Mouse (Mus musculus) ES-E14 (cell line): ENCODE measurements at regions not wholly inside any gene's neighbourhood (a gene's known extent, or its start where the extent isn't known, plus 50 kb on each side); places are given as distances from the start of the nearest gene placed in this dataset.

Experiments
- DNase-seq: peaks from one replicate; pipeline ENCODE4 v3.0.0-alpha.2; 2013; ENCODE audit warnings: low read depth, low spot score
- H3K27ac ChIP-seq: 2 replicates; pipeline ENCODE4 v1.5.1; 2012; ENCODE audit warnings: low read depth, mild to moderate bottlenecking, low read length, moderate library complexity, mixed read lengths; ENCODE audit not compliant: poor library complexity, insufficient read depth, severe bottlenecking
- H3K36me3 ChIP-seq: 2 replicates; pipeline ENCODE4 v1.6.1; 2012; ENCODE audit warnings: mild to moderate bottlenecking, low read length, moderate library complexity, mixed read lengths; ENCODE audit not compliant: control insufficient read depth, poor library complexity, insufficient read depth, severe bottlenecking
- H3K4me1 ChIP-seq, 2 experiments: fragments of 150-350 bp in 1 of 2; sonication (generic) in 1 of 2; 2 replicates each; pipeline ENCODE4 v1.6.1; 2012; ENCODE audit warnings: low read length in 2 of 2, mild to moderate bottlenecking in 1 of 2, mixed read lengths in 1 of 2; ENCODE audit not compliant: control insufficient read depth in 2 of 2, insufficient read depth in 2 of 2, poor library complexity in 1 of 2
- H3K4me3 ChIP-seq, 2 experiments: fragments of 150-350 bp in 1 of 2; sonication (generic) in 1 of 2; 2 replicates each; pipeline ENCODE4 v1.5.1; 2012; ENCODE audit warnings: low read length in 2 of 2, low read depth in 1 of 2, mild to moderate bottlenecking in 1 of 2, mixed read lengths in 1 of 2; ENCODE audit not compliant: insufficient read depth in 1 of 2, poor library complexity in 1 of 2, severe bottlenecking in 1 of 2
- H3K9ac ChIP-seq: 2 replicates; pipeline ENCODE4 v1.6.1; 2012; ENCODE audit warnings: low read depth, mild to moderate bottlenecking, low read length, mixed read lengths; ENCODE audit not compliant: poor library complexity, insufficient read depth, severe bottlenecking
- H3K9me3 ChIP-seq: fragments of 150-350 bp; sonication (generic); 2 replicates; pipeline ENCODE4 v1.6.1; 2012; ENCODE audit warnings: low read depth, mild to moderate bottlenecking, low read length; ENCODE audit not compliant: control insufficient read depth, insufficient read depth
- CHD2 ChIP-seq: IDR thresholded peaks from 2 replicates; pipeline ENCODE4 v1.6.1; 2014; ENCODE audit warnings: mild to moderate bottlenecking, low read depth, low read length, inconsistent platforms
- HCFC1 ChIP-seq: IDR thresholded peaks from 2 replicates; pipeline ENCODE4 v1.6.1; 2012; ENCODE audit warnings: low read length, inconsistent platforms, borderline replicate concordance; ENCODE audit not compliant: insufficient read depth
- MAFK ChIP-seq: IDR thresholded peaks from 2 replicates; pipeline ENCODE4 v1.6.1; 2014; ENCODE audit warnings: mild to moderate bottlenecking, low read depth, low read length, inconsistent platforms; ENCODE audit not compliant: insufficient read depth
- ZC3H11A ChIP-seq: IDR thresholded peaks from 2 replicates; pipeline ENCODE4 v1.6.1; 2012; ENCODE audit warnings: low read depth, mild to moderate bottlenecking, inconsistent platforms, low read length, borderline replicate concordance
- ZNF384 ChIP-seq: IDR thresholded peaks from 2 replicates; pipeline ENCODE4 v1.6.1; 2012; ENCODE audit warnings: low read depth, low read length, inconsistent platforms
- in situ Hi-C, 2 experiments: fragments of 600-800 bp; cut with MboI; formaldehyde crosslinking; loops; one replicate each; pipeline ENCODE4 v1.15.1; 2025; ENCODE audit warnings: low sequenced_read_pairs in 2 of 2, inconsistent platforms in 1 of 2; ENCODE audit not compliant: unreplicated experiment in 2 of 2

GRCm38 (mm10) chrX:85329474-85330225 lies 80.2 kb downstream of the Fthl17a start:
- TF ChIP-seq ZC3H11A: no peak
- 0 out of 2 replicates have a peak, but pooled peaks have one; percentile 44 for TF ChIP-seq MAFK
- no peaks in the 10 kb centered on the region for H3K36me3 ChIP-seq
- DNase-seq: no peak
- no peak overlapping the region for H3K9ac ChIP-seq
- no peaks in the 10 kb centered on the region for H3K9me3 ChIP-seq
- in situ Hi-C loops: no loop called here
- no peak overlapping the region for H3K4me3 ChIP-seq
- H3K27ac ChIP-seq: no peak overlapping the region
- no peaks in the 10 kb centered on the region for H3K4me1 ChIP-seq

- in situ Hi-C loops: no loop called here
- DNase-seq: no peak
Measured at GRCm38 (mm10) chrX:85343517-85343916, 94.0 kb downstream of the Fthl17a start.

DNA sequence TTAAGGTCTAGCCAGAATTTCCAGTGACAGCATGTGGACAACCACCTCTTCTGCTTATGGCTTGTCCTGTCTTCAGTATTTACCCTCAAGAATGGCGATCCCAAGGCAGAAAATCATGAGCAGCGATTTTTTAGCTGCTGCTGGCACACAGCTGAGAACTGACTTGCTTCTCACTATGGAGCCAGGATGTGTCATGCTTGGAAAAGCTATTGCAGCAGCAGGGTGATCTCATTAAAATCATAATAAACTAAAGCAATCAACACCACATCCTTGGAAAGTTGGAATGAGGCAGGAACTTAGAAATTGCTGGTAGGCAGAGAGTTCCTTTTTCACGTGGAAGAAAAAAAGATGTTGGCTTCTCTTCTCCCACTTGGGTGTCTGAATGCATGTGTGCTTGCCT lies 125.8 kb downstream of the Fthl17a start:
- DNase-seq: no peak
- in situ Hi-C loops: no loop called here
- Histone ChIP-seq H3K9ac (no peak overlapping the region), H3K4me1 (no peaks in the 10 kb centered on the region), H3K36me3 (no peaks in the 10 kb centered on the region), H3K4me3 (no peak overlapping the region), H3K27ac (no peak overlapping the region), H3K9me3 (no peaks in the 10 kb centered on the region)
- TF ChIP-seq MAFK (no peak), HCFC1 (no peak), CHD2 (no peak), ZC3H11A (no peak)

More at GRCm38 (mm10) chrX:85343517-85343916, 94.0 kb downstream of the Fthl17a start:
- TF ChIP-seq ZNF384: no peak
- no peak for TF ChIP-seq HCFC1
- no peak for TF ChIP-seq ZC3H11A
- no peak for TF ChIP-seq CHD2
- no peak for TF ChIP-seq MAFK
- H3K4me3 ChIP-seq: no peak overlapping the region
- H3K9ac ChIP-seq: no peak overlapping the region
- no peaks in the 10 kb centered on the region for H3K4me1 ChIP-seq
- H3K27ac ChIP-seq: no peak overlapping the region
- no peaks in the 10 kb centered on the region for H3K9me3 ChIP-seq
- no peaks in the 10 kb centered on the region for H3K36me3 ChIP-seq

DNA sequence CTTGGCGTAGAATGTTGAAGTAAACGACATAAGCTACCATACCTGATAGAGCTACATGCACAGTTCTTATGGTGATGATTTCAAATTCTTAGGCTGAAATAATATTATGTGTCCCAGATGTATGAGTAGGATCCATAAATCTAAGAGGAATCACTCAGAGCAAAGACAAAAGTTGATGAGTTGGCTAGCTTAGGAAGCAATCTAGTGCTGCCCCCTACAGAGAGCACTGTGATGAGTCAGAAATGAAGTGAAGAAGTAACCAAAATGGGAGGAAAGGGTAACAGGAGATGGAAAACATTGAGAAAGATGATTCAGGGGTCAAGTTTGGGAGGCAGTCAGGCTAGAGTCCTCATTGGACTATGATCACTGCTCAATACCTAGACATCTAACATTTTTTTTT lies 135.0 kb downstream of the Fthl17a start:
- Histone ChIP-seq H3K4me1 (no peaks in the 10 kb centered on the region), H3K9me3 (no peaks in the 10 kb centered on the region), H3K27ac (no peak overlapping the region), H3K4me3 (no peak overlapping the region), H3K36me3 (no peaks in the 10 kb centered on the region), H3K9ac (no peak overlapping the region)
- DNase-seq: no peak
- TF ChIP-seq ZC3H11A (no peak), CHD2 (no peak), ZNF384 (no peak), MAFK (no peak), HCFC1 (no peak)
- in situ Hi-C loops: no loop called here
